Mouse (Mus musculus) E14TG2a.4 (cell line): Measurements from ENCODE around the gene Rhebl1.

Source experiments
- CTCF ChIP-seq: conservative IDR thresholded peaks from 2 replicates; pipeline ENCODE4 v1.5.1; 2014; ENCODE audit warnings: low read length
- NANOG ChIP-seq: IDR thresholded peaks from 2 replicates; pipeline ENCODE4 v1.6.1; 2014; ENCODE audit warnings: borderline replicate concordance, low read length, mixed read lengths
- POU5F1 ChIP-seq: IDR thresholded peaks from 2 replicates; pipeline ENCODE4 v1.6.1; 2014; ENCODE audit warnings: low read length, borderline replicate concordance

- TF ChIP-seq CTCF = no peak
- no peak for TF ChIP-seq NANOG
- TF ChIP-seq POU5F1 = no peak
Measured at GRCm38 (mm10) chr15:98868346-98869063, 25.8 kb downstream of the Rhebl1 start.
